Mouse (Mus musculus): ENCODE data around the gene Slc29a3. TPM values are rescaled to one million over a fixed set of nuclear protein-coding genes. Genes with fewer than 3 reads are reported as not detected.

Gene Slc29a3
- polyA plus RNA-seq, 1 experiment from 2014 or later, result 12.7 TPM

- WGBS, result 88% methylated on average over 4 of the region's 4 CpGs
- Histone ChIP-seq H3K27me3 (no peaks in the 10 kb centered on the region), H3K4me3 (no peak overlapping the region), H3K4me2 (no peak overlapping the region), H3K9ac (no peak overlapping the region), H3K36me3 (ENCODE audit: poor library complexity, severe bottlenecking) (no peaks in the 10 kb centered on the region), H3K27ac (no peak overlapping the region), H3K4me1 (no peaks in the 10 kb centered on the region), H3K9me3 (replicated peaks) (no peaks in the 10 kb centered on the region)
- ATAC-seq, result no peak
Measured at GRCm38 (mm10) chr10:60739619-60740363, 12.8 kb downstream of the Slc29a3 start.

GRCm38 (mm10) chr10:60737886-60738640, 14.5 kb downstream of the Slc29a3 start:
- H3K4me3 ChIP-seq, result no peak overlapping the region
- no peaks in the 10 kb centered on the region for H3K27me3 ChIP-seq
- H3K9ac ChIP-seq, result no peak overlapping the region
- no peaks in the 10 kb centered on the region for H3K9me3 ChIP-seq (replicated peaks)
- 87% methylated on average over 8 of the region's 9 CpGs for WGBS
- H3K4me1 ChIP-seq, result no peaks in the 10 kb centered on the region
- H3K27ac ChIP-seq, result no peak overlapping the region
- H3K36me3 ChIP-seq (ENCODE audit: poor library complexity, severe bottlenecking), result no peaks in the 10 kb centered on the region
- H3K4me2 ChIP-seq, result no peak overlapping the region
- no peak for ATAC-seq

GRCm38 (mm10) chr10:60737169-60737728, 15.3 kb downstream of the Slc29a3 start:
- Histone ChIP-seq H3K4me3 (no peak overlapping the region), H3K36me3 (ENCODE audit: poor library complexity, severe bottlenecking) (no peaks in the 10 kb centered on the region), H3K4me2 (no peak overlapping the region), H3K27me3 (no peaks in the 10 kb centered on the region), H3K9ac (no peak overlapping the region), H3K27ac (no peak overlapping the region), H3K9me3 (replicated peaks) (no peaks in the 10 kb centered on the region), H3K4me1 (peaks cover 1% of the 10 kb centered on the region)
- WGBS, result 77% methylated on average over 11 of the region's 11 CpGs
- no peak for ATAC-seq

GRCm38 (mm10) chr10:60735737-60736136, 16.9 kb downstream of the Slc29a3 start:
- peaks cover 7% of the 10 kb centered on the region for H3K4me1 ChIP-seq
- 94% methylated on average over 1 of the region's 1 CpGs for WGBS
- no peaks in the 10 kb centered on the region for H3K36me3 ChIP-seq (ENCODE audit: poor library complexity, severe bottlenecking)
- H3K9me3 ChIP-seq (replicated peaks), result no peaks in the 10 kb centered on the region
- no peak overlapping the region for H3K27ac ChIP-seq
- H3K9ac ChIP-seq, result no peak overlapping the region
- no peak overlapping the region for H3K4me3 ChIP-seq
- peaks cover 2% of the 10 kb centered on the region; the same call in 1 of the 2 replicates for H3K27me3 ChIP-seq
- ATAC-seq, result no peak
- H3K4me2 ChIP-seq, result no peak overlapping the region

GRCm38 (mm10) chr10:60733471-60733870, 19.1 kb downstream of the Slc29a3 start:
- peaks cover 7% of the 10 kb centered on the region for H3K4me1 ChIP-seq
- no peak overlapping the region for H3K4me3 ChIP-seq
- ATAC-seq, result no peak
- peaks cover 9% of the 10 kb centered on the region for H3K27me3 ChIP-seq
- no peak overlapping the region for H3K27ac ChIP-seq
- H3K36me3 ChIP-seq (ENCODE audit: poor library complexity, severe bottlenecking), result no peaks in the 10 kb centered on the region
- H3K4me2 ChIP-seq, result no peak overlapping the region
- no peaks in the 10 kb centered on the region for H3K9me3 ChIP-seq (replicated peaks)
- no peak overlapping the region for H3K9ac ChIP-seq
- 86% methylated on average over 8 of the region's 8 CpGs for WGBS

GRCm38 (mm10) chr10:60732397-60732861, 20.2 kb downstream of the Slc29a3 start:
- H3K27me3 ChIP-seq, result peaks cover 9% of the 10 kb centered on the region
- H3K36me3 ChIP-seq (ENCODE audit: poor library complexity, severe bottlenecking), result no peaks in the 10 kb centered on the region
- H3K4me2 ChIP-seq, result no peak overlapping the region
- H3K4me3 ChIP-seq, result no peak overlapping the region
- peak overlapping the region; percentile 40 for H3K27ac ChIP-seq
- no peak for ATAC-seq
- 33% methylated on average over 2 of the region's 2 CpGs for WGBS
- peaks cover 12% of the 10 kb centered on the region for H3K4me1 ChIP-seq
- H3K9ac ChIP-seq, result 0 out of 2 replicates have a peak overlapping the region, but pooled peaks have one; percentile 6
- no peaks in the 10 kb centered on the region for H3K9me3 ChIP-seq (replicated peaks)

- WGBS, result 3% methylated on average over 5 of the region's 5 CpGs
- Histone ChIP-seq H3K36me3 (ENCODE audit: poor library complexity, severe bottlenecking) (no peaks in the 10 kb centered on the region), H3K9ac (0 out of 2 replicates have a peak overlapping the region, but pooled peaks have one; percentile 6), H3K9me3 (replicated peaks) (no peaks in the 10 kb centered on the region), H3K27ac (peak overlapping the region; percentile 40), H3K4me1 (peaks cover 15% of the 10 kb centered on the region), H3K27me3 (peaks cover 9% of the 10 kb centered on the region), H3K4me2 (no peak overlapping the region), H3K4me3 (no peak overlapping the region)
- ATAC-seq, result peak; percentile 50; the same call in 1 of the 2 replicates
Measured at GRCm38 (mm10) chr10:60731742-60732141, 20.9 kb downstream of the Slc29a3 start.

GRCm38 (mm10) chr10:60727301-60727700, 25.3 kb downstream of the Slc29a3 start:
- Histone ChIP-seq H3K9me3 (replicated peaks) (no peaks in the 10 kb centered on the region), H3K36me3 (ENCODE audit: poor library complexity, severe bottlenecking) (peaks cover 6% of the 10 kb centered on the region; the same call in 1 of the 2 replicates), H3K9ac (no peak overlapping the region), H3K27me3 (peaks cover 9% of the 10 kb centered on the region), H3K4me1 (peaks cover 14% of the 10 kb centered on the region), H3K27ac (no peak overlapping the region), H3K4me3 (no peak overlapping the region), H3K4me2 (no peak overlapping the region)
- 36% methylated on average over 5 of the region's 5 CpGs for WGBS
- ATAC-seq, result no peak

GRCm38 (mm10) chr10:60726896-60727295, 25.7 kb downstream of the Slc29a3 start:
- peaks cover 9% of the 10 kb centered on the region for H3K27me3 ChIP-seq

GRCm38 (mm10) chr10:60724496-60724895, 28.1 kb downstream of the Slc29a3 start:
- Histone ChIP-seq H3K9ac (no peak overlapping the region), H3K4me2 (no peak overlapping the region), H3K9me3 (replicated peaks) (no peaks in the 10 kb centered on the region), H3K27ac (no peak overlapping the region), H3K36me3 (ENCODE audit: poor library complexity, severe bottlenecking) (peaks cover 6% of the 10 kb centered on the region; the same call in 1 of the 2 replicates), H3K27me3 (no peaks in the 10 kb centered on the region), H3K4me3 (no peak overlapping the region), H3K4me1 (peaks cover 22% of the 10 kb centered on the region)
- no peak for ATAC-seq
- WGBS, result 71% methylated on average over 6 of the region's 6 CpGs

More at GRCm38 (mm10) chr10:60726896-60727295, 25.7 kb downstream of the Slc29a3 start:
- Histone ChIP-seq H3K27ac (no peak overlapping the region), H3K36me3 (ENCODE audit: poor library complexity, severe bottlenecking) (peaks cover 6% of the 10 kb centered on the region; the same call in 1 of the 2 replicates), H3K9me3 (replicated peaks) (no peaks in the 10 kb centered on the region), H3K9ac (no peak overlapping the region), H3K4me1 (peaks cover 13% of the 10 kb centered on the region), H3K4me2 (no peak overlapping the region), H3K4me3 (no peak overlapping the region)
- ATAC-seq, result no peak
- WGBS, result 67% methylated on average over 3 of the region's 3 CpGs

- no peaks in the 10 kb centered on the region for H3K27me3 ChIP-seq
- H3K27ac ChIP-seq, result no peak overlapping the region
- no peaks in the 10 kb centered on the region for H3K9me3 ChIP-seq (replicated peaks)
- no peak overlapping the region for H3K4me2 ChIP-seq
- 35% methylated on average over 1 of the region's 1 CpGs for WGBS
- no peak overlapping the region for H3K4me3 ChIP-seq
- H3K4me1 ChIP-seq, result peaks cover 22% of the 10 kb centered on the region
- ATAC-seq, result no peak
- peaks cover 12% of the 10 kb centered on the region; the same call in 1 of the 2 replicates for H3K36me3 ChIP-seq (ENCODE audit: poor library complexity, severe bottlenecking)
- H3K9ac ChIP-seq, result no peak overlapping the region
Measured at GRCm38 (mm10) chr10:60723345-60723744, 29.2 kb downstream of the Slc29a3 start.

GRCm38 (mm10) chr10:60721640-60722039, 31.0 kb downstream of the Slc29a3 start:
- no peaks in the 10 kb centered on the region for H3K9me3 ChIP-seq (replicated peaks)
- no peak overlapping the region for H3K9ac ChIP-seq
- H3K36me3 ChIP-seq (ENCODE audit: poor library complexity, severe bottlenecking), result peaks cover 12% of the 10 kb centered on the region; the same call in 1 of the 2 replicates
- H3K4me3 ChIP-seq, result no peak overlapping the region
- H3K27ac ChIP-seq, result no peak overlapping the region
- no peaks in the 10 kb centered on the region for H3K27me3 ChIP-seq
- H3K4me1 ChIP-seq, result peaks cover 14% of the 10 kb centered on the region
- H3K4me2 ChIP-seq, result peak overlapping the region; percentile 28; the same call in 1 of the 2 replicates
- WGBS, result 20% methylated on average over 12 of the region's 12 CpGs
- peak; percentile 57; the same call in 1 of the 2 replicates for ATAC-seq

All from forebrain, embryonic 13.5 days (tissue).